Mouse (Mus musculus) lung, postnatal 25 days (tissue): Measurements from ENCODE around the gene Rpl23a.
"Not testable (repeated sequence)": the region's sequence is repeated elsewhere in the genome, so short reads cannot be mapped to it uniquely, and the experiment has no call there.

Experiments
- DNase-seq: peaks from one replicate; pipeline ENCODE4 v3.0.0; 2022; ENCODE audit warnings: low spot score

Gene Rpl23a

GRCm38 (mm10) chr11:78143520-78143919 is 39.9 kb downstream of the Rpl23a start:
- DNase-seq, result no peak

- no peak for DNase-seq
These were observed 42.7 kb downstream of the Rpl23a start for GRCm38 (mm10) chr11:78140665-78141064.

- DNase-seq, result no peak
These were observed 45.4 kb downstream of the Rpl23a start for GRCm38 (mm10) chr11:78138023-78138422.

GRCm38 (mm10) chr11:78137584-78137983 is 45.8 kb downstream of the Rpl23a start:
- no peak for DNase-seq

- DNase-seq, result no peak
These were observed 47.3 kb downstream of the Rpl23a start for GRCm38 (mm10) chr11:78136132-78136531.

GRCm38 (mm10) chr11:78135314-78135713 is 48.1 kb downstream of the Rpl23a start:
- not testable (repeated sequence) for DNase-seq

GRCm38 (mm10) chr11:78134344-78134743 is 49.0 kb downstream of the Rpl23a start:
- DNase-seq, result no peak

- DNase-seq, result no peak
These were observed 49.5 kb downstream of the Rpl23a start for GRCm38 (mm10) chr11:78133915-78134314.
